Mouse (Mus musculus) cortical plate, adult 2 months (tissue): ENCODE results near the gene B3galt4. TPM values are rescaled to one million over a fixed set of nuclear protein-coding genes. Genes with fewer than 3 reads are reported as not detected.

Source experiments
- H3K27ac ChIP-seq: fragments of 200-500 bp; 2 replicates; pipeline ENCODE4 v1.5.1; 2012; ENCODE audit warnings: low read length, control low read depth, inconsistent platforms; ENCODE audit not compliant: insufficient read depth
- H3K4me1 ChIP-seq: fragments of 200-500 bp; 2 replicates; pipeline ENCODE4 v1.6.1; 2011; ENCODE audit warnings: low read length; ENCODE audit not compliant: control insufficient read depth, insufficient read depth
- H3K4me3 ChIP-seq: fragments of 200-500 bp; 2 replicates; pipeline ENCODE4 v1.5.1; 2011; ENCODE audit warnings: mild to moderate bottlenecking, low read length, control low read depth; ENCODE audit not compliant: insufficient read depth
- CTCF ChIP-seq: fragments of 200-500 bp; IDR thresholded peaks from 2 replicates; pipeline ENCODE4 v1.5.1; 2011; ENCODE audit warnings: mild to moderate bottlenecking, control low read depth, low read length; ENCODE audit not compliant: insufficient read depth; ENCODE audit errors: extremely low read depth
- POLR2A ChIP-seq: fragments of 200-500 bp; IDR thresholded peaks from 2 replicates; pipeline ENCODE4 v1.6.1; 2011; ENCODE audit warnings: mild to moderate bottlenecking, low read length, control low read depth; ENCODE audit not compliant: insufficient read depth; ENCODE audit errors: extremely low read depth
- polyA plus RNA-seq: library from polyadenylated mRNA; depleted of rRNA; stranded (reverse); fragments of >200 nt; gene quantifications from 2 replicates; pipeline ENCODE4 v1.2.3, GENCODE M21; 2012

B3galt4 gene
- polyA plus RNA-seq, 1 experiment: 7.0 TPM

DNA sequence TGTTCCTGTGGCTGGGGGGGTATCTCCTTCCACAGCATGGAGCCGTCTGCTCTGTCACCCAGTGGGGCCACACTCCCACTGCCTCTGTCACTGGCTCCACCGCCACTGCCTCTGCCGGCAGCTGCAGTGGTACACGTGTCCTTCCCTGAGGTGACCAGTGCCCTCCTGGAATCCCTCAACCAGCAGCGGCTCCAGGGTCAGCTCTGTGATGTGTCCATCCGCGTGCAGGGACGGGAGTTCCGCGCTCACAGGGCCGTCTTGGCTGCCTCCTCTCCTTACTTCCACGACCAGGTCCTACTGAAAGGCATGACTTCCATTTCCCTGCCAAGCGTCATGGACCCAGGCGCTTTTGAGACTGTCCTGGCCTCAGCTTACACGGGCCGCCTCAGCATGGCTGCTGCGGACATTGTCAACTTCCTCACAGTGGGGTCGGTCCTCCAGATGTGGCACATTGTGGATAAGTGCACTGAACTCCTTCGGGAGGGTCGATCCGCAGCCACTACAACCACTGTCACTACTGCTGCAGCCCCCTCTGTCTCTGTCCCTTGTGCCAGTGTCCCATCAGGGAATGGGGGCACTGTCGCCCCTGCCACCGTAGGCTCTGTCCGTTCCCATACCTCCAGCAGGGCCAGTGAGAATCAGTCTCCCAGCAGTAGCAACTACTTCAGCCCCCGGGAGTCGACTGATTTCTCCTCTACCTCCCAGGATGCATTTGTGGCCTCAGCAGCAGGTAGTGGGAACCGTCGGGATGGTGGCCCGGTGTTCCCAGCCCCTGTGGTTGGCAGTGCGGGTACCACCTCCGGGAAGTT, 34.2 kb downstream of the B3galt4 start:
- Histone ChIP-seq H3K27ac (no peak overlapping the region), H3K4me1 (no peaks in the 10 kb centered on the region), H3K4me3 (peak overlapping the region; percentile 7; the same call in 1 of the 2 replicates)
- TF ChIP-seq CTCF: no peak
- no peak for TF ChIP-seq POLR2A

DNA sequence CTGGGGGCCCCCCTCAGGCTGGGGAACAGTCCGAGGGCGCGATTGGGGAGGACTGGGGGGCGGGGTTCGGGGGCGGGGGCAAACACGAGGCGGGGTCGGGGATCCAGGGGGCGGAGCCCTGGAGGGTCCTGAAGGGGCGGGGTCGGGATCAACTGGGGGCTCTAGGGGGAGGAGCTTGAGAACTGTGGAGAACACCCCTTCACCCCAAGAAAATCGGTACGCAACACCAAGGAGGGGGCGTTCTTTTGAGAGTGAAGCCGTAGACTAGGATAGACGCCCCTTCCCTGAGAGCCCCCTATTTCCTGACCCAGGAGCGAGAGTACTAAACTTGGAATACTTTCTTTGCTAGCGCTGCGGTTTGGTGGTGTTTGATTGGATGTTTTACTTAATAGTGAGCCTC, 35.0 kb downstream of the B3galt4 start:
- H3K4me3 ChIP-seq: peak overlapping the region; percentile 7
- no peaks in the 10 kb centered on the region for H3K4me1 ChIP-seq
- no peak for TF ChIP-seq CTCF
- no peak for TF ChIP-seq POLR2A
- H3K27ac ChIP-seq: no peak overlapping the region

DNA sequence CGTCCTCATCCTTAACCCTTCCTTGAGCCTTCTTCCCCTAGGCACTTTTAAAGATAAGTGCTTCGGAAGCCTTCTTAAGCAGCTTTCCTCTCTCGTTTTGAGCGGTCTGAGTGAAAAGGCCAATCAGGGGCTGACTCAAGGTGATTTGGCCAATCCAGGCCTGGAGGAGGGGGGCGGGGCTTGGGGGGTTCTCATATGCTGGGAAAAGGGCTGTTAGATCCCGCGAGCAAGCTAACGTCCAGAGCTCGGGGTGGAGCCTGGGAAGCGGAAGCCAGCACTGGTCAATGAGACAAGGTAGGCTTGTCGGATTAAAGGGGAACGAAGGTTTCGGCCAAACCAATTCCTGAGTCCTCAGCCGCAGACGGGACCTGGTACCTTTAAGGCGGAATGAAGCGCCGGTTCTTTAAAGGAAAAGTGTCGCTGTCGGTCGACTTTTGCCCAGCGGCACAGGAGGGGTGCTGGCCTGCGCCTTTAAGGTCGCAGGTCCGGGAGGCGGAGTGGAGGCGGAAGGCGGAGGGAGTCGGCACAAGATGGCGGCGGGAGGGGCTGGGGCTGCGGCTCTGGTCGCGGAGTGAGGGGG, 35.5 kb downstream of the B3galt4 start, which contains the start of the genes Tapbp and Zbtb22:
Tapbp (plus strand) TSS at position 229 of the 580 bp plus-strand sequence.
Zbtb22 (plus strand) TSS at position 234 of the 580 bp plus-strand sequence.
- Histone ChIP-seq H3K4me1 (no peaks in the 10 kb centered on the region), H3K4me3 (peak within 1 kb of the TSS; percentile 7), H3K27ac (no peak within 1 kb of the TSS)
- peak; percentile 42; the same call in 1 of the 2 replicates for TF ChIP-seq POLR2A
- TF ChIP-seq CTCF: no peak

DNA sequence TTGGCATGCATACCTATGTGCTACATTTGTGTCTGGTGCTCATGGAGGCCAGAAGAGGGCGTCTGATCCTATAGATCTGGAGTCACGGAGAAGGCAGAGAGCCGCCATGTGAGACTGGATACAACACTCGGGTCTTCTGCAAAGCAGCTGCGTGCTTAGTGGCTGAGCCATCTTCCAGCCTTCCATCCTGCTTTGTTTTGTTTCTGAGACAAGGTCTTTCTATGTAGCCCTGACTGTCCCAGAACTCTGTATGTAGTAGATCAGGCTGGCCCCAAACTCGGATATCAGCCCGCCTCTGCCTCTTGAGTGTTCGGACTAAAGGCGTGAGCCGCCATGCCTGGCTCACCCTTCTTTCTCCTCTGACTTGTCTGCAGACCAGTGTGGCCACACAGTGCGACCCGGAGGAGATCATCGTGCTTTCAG, 36.3 kb downstream of the B3galt4 start:
- H3K27ac ChIP-seq: no peak overlapping the region
- H3K4me3 ChIP-seq: no peak overlapping the region
- no peak for TF ChIP-seq POLR2A
- TF ChIP-seq CTCF: no peak
- H3K4me1 ChIP-seq: peaks cover 1% of the 10 kb centered on the region; the same call in 1 of the 2 replicates

DNA sequence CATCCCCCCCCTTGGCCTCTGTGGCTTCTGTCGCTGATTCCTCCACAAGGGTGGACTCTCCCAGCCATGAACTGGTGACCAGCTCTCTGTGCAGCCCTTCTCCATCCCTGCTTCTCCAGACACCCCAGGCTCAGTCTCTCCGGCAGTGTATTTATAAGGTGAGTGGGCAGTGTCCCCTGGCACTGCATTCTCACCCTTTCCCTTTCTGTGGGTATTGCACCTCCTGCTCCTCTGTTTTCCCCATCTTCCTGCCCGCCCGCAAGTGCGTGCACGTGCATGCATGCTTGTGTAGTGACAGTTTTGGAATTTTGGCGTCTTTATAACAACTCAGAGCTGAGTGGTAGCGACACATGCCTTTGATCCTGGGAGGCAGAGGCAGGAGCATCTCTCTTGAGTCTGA, 37.4 kb downstream of the B3galt4 start:
- peaks cover 1% of the 10 kb centered on the region; the same call in 1 of the 2 replicates for H3K4me1 ChIP-seq
- no peak overlapping the region for H3K4me3 ChIP-seq
- TF ChIP-seq POLR2A (no peak), CTCF (no peak)
- H3K27ac ChIP-seq: no peak overlapping the region

DNA sequence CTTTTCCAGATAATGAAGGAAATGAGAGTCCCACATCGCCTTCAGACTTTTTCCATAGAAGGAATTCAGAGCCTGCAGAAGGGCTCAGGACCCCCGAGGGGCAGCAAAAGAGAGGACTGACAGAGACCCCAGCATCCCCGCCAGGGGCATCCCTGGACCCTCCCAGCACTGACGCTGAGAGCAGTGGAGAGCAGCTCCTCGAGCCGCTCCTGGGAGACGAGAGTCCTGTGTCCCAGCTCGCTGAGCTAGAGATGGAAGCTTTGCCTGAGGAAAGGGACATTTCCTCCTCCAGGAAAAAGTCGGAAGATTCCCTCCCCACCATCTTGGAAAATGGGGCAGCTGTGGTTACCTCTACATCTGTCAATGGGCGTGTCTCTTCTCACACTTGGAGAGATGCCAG, 38.0 kb downstream of the B3galt4 start:
- no peak for TF ChIP-seq CTCF
- TF ChIP-seq POLR2A: no peak
- peaks cover 1% of the 10 kb centered on the region; the same call in 1 of the 2 replicates for H3K4me1 ChIP-seq
- no peak overlapping the region for H3K4me3 ChIP-seq
- no peak overlapping the region for H3K27ac ChIP-seq

DNA sequence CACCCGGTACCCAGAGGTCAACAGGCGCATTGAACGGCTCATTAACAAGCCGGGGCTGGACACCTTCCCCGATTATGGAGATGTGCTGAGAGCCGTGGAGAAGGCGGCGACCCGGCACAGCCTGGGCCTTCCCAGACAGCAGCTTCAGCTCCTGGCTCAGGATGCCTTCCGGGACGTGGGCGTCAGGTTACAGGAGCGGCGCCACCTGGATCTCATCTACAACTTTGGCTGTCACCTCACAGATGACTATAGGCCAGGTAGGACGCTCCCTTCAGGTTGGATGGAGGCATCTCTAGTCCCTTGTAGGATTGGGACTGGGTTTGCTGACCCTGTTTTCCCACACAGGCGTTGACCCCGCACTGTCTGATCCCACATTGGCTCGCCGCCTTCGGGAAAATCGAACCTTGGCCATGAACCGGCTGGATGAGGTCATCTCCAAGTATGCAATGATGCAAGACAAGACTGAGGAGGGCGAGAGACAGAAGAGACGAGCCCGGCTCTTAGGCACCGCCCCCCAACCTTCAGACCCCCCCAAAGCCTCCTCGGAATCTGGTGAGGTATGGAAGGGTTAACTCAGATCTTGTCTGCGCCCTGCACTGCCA, 39.4 kb downstream of the B3galt4 start:
- Histone ChIP-seq H3K27ac (no peak overlapping the region), H3K4me3 (no peak overlapping the region), H3K4me1 (peaks cover 1% of the 10 kb centered on the region; the same call in 1 of the 2 replicates)
- TF ChIP-seq CTCF (no peak), POLR2A (no peak)

DNA sequence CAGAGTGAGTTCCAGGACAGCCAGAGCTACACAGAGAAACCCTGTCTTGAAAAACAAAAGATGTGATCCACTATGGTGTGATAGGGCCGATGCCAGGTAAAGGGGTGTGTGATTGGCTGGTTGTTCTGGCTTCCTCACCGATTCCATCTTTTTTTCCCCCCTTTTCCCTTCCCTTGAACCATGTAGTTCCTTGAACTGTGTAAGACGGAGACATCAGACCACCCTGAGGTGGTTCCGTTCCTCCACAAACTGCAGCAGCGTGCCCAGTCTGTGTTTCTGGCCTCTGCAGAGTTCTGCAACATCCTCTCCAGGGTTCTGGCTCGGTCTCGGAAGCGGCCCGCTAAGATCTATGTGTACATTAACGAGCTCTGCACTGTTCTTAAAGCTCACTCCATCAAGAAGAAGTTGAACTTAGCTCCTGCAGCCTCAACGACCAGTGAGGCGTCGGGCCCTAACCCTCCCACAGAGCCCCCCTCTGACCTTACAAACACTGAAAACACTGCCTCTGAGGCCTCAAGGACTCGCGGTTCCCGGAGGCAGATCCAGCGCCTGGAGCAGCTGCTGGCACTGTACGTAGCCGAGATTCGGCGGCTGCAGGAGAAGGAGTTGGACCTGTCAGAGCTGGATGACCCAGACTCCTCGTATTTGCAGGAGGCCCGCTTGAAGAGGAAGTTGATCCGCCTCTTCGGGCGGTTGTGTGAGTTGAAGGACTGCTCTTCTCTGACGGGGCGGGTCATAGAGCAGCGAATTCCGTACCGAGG, 40.1 kb downstream of the B3galt4 start:
- peaks cover 1% of the 10 kb centered on the region; the same call in 1 of the 2 replicates for H3K4me1 ChIP-seq
- TF ChIP-seq CTCF: no peak
- no peak for TF ChIP-seq POLR2A
- no peak overlapping the region for H3K27ac ChIP-seq
- H3K4me3 ChIP-seq: no peak overlapping the region
